Comparison of ENCODE assay signal across 8 mouse cellular contexts in the genomic region with DNA sequence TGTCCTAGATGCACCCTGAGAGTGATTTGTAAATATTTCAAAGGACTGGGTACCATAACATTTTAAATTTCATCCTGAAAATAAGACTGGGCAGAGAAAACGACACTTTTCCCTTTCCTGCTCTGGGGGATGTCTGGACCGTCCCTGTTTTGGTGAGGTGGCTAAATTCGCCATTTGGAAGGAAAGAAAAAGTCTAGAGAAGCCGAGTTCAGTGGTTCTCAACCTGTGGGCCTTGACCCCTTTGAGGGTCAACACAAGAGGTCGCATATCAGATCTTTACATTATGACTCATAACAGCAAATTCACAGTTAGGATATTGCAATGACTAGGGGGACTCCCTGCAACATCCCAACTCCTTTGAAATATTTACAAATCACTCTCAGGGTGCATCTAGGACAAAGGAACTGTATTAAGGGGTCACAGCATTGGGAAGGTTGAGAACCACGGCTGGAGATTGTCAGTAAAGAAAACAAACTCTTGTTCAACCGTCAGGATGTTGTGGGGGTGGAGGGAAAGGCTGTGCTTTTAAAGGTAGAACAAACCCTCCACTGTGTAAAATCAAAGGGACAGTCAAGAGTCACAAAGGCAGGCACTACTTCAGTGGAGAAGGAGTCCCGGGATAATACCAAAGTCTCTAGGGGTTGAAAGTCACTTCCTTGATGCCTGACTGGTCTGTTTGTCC. TPM values are rescaled to one million over a fixed set of nuclear protein-coding genes. Genes with fewer than 3 reads are reported as not detected.
A peak's percentile ranks its signal among the peaks of the same experiment; 100 is the strongest.
DNase-seq lines count a peak whose midpoint lies in the region; ATAC-seq and TF ChIP-seq lines count a peak whose summit lies in the region.
"Had no signal": no experiment of that assay in that cellular context is flagged by ENCODE, and none has a peak within 500 bp of the region (broad histone marks: within the 10 kb centered on the region; RNA-seq: fewer than 3 reads in every experiment).

No protein-coding gene starts in this region.

- H3K9me3 ChIP-seq in lung, postnatal 0 days (ENCODE audit: low read length), result no peaks in the 10 kb centered on the region
- H3K9me3 ChIP-seq in forebrain, embryonic 12.5 days, result no peaks in the 10 kb centered on the region
- H3K9me3 ChIP-seq in limb, embryonic 11.5 days (ENCODE audit: control insufficient read depth, low read length), result no peaks in the 10 kb centered on the region
- H3K9me3 ChIP-seq in stomach, embryonic 14.5 days (ENCODE audit: control insufficient read depth, low read depth, low read length), result no peaks in the 10 kb centered on the region

- no peak for TF ChIP-seq CTCF in lung, postnatal 0 days (IDR thresholded peaks at IDR 0.05)

- H3K4me1 ChIP-seq in lung, postnatal 0 days (ENCODE audit: insufficient read depth, low read depth, low read length), result peaks cover 19% of the 10 kb centered on the region; the same call in 1 of the 2 replicates
- peaks cover 23% of the 10 kb centered on the region for H3K4me1 ChIP-seq in forebrain, embryonic 12.5 days
- H3K4me1 ChIP-seq in limb, embryonic 11.5 days (ENCODE audit: control insufficient read depth, insufficient read depth, low read length), result 0 out of 2 replicates have a peak, but pooled peaks cover 13% of the 10 kb centered on the region
- peaks cover 24% of the 10 kb centered on the region for H3K4me1 ChIP-seq in stomach, embryonic 14.5 days (ENCODE audit: control insufficient read depth, insufficient read depth, low read length)

- DNase-seq in lung, postnatal 0 days (ENCODE audit: low spot score), result peak; percentile 20
- DNase-seq in lung, postnatal 4 days, result no peak
- no peak for DNase-seq in limb, embryonic 11.5 days (ENCODE audit: low spot score)
- DNase-seq in layer of hippocampus, adult 18-20 months (ENCODE audit: low spot score in 2 of 2), result no peak
- no peak for DNase-seq in adrenal gland, postnatal 36 days
- DNase-seq: gastrocnemius, postnatal 10 days had no signal

- peak overlapping the region; percentile 78 for H3K4me2 ChIP-seq in lung, postnatal 0 days (replicated peaks; ENCODE audit: low read depth, low read length)
- peak overlapping the region; percentile 37 for H3K4me2 ChIP-seq in forebrain, embryonic 12.5 days
- peak overlapping the region; percentile 77 for H3K4me2 ChIP-seq in limb, embryonic 11.5 days (ENCODE audit: low read depth, severe bottlenecking)
- peak overlapping the region; percentile 64 for H3K4me2 ChIP-seq in stomach, embryonic 14.5 days (replicated peaks; ENCODE audit: low read depth, low read length)

- TF ChIP-seq EP300 in lung, postnatal 0 days (IDR thresholded peaks at IDR 0.05), result no peak

- no peaks in the 10 kb centered on the region for H3K36me3 ChIP-seq in lung, postnatal 0 days (ENCODE audit: insufficient read depth, low read length)
- no peaks in the 10 kb centered on the region for H3K36me3 ChIP-seq in forebrain, embryonic 12.5 days (replicated peaks)
- no peaks in the 10 kb centered on the region for H3K36me3 ChIP-seq in limb, embryonic 11.5 days (ENCODE audit: control insufficient read depth, insufficient read depth, low read length)
- peaks cover 5% of the 10 kb centered on the region; the same call in 1 of the 2 replicates for H3K36me3 ChIP-seq in stomach, embryonic 14.5 days (ENCODE audit: control insufficient read depth, insufficient read depth, low read length)

- 13% methylated on average over 8 of the region's 8 CpGs for WGBS in lung, postnatal 0 days
- WGBS in forebrain, embryonic 12.5 days, result 28% methylated on average over 8 of the region's 8 CpGs
- 32% methylated on average over 8 of the region's 8 CpGs for WGBS in limb, embryonic 11.5 days
- 18% methylated on average over 8 of the region's 8 CpGs for WGBS in stomach, embryonic 14.5 days

- no peak for ATAC-seq in lung, postnatal 0 days
- no peak for ATAC-seq in forebrain, embryonic 12.5 days (ENCODE audit: low FRiP score)
- no peak for ATAC-seq in limb, embryonic 11.5 days (ENCODE audit: insufficient number of reproducible peaks, low FRiP score, low TSS enrichment, low read depth)
- ATAC-seq in stomach, embryonic 14.5 days (ENCODE audit: insufficient number of reproducible peaks, insufficient read depth, low FRiP score, low read depth), result no peak

- H3K4me3 ChIP-seq in lung, postnatal 0 days (ENCODE audit: low read depth, low read length), result peak overlapping the region; percentile 89
- H3K4me3 ChIP-seq in forebrain, embryonic 12.5 days (replicated peaks), result peak overlapping the region; percentile 12; the same call in 1 of the 2 replicates
- no peak overlapping the region for H3K4me3 ChIP-seq in limb, embryonic 11.5 days (ENCODE audit: low read depth, low read length)
- H3K4me3 ChIP-seq in stomach, embryonic 14.5 days (ENCODE audit: low read depth, low read length), result peak overlapping the region; percentile 79

- H3K9ac ChIP-seq in lung, postnatal 0 days (replicated peaks; ENCODE audit: low read depth), result peak overlapping the region; percentile 95; the same call in 1 of the 2 replicates
- H3K9ac ChIP-seq in forebrain, embryonic 12.5 days, result no peak overlapping the region
- H3K9ac ChIP-seq in limb, embryonic 11.5 days (ENCODE audit: low read length), result no peak overlapping the region
- H3K9ac ChIP-seq in stomach, embryonic 14.5 days (replicated peaks; ENCODE audit: low read depth, low read length), result peak overlapping the region; percentile 94

- no peaks in the 10 kb centered on the region for H3K27me3 ChIP-seq in lung, postnatal 0 days (replicated peaks; ENCODE audit: insufficient read depth, low read length)
- peaks cover 13% of the 10 kb centered on the region; the same call in 1 of the 2 replicates for H3K27me3 ChIP-seq in forebrain, embryonic 12.5 days
- H3K27me3 ChIP-seq in limb, embryonic 11.5 days (ENCODE audit: control insufficient read depth, insufficient read depth, low read length), result no peaks in the 10 kb centered on the region
- no peaks in the 10 kb centered on the region for H3K27me3 ChIP-seq in stomach, embryonic 14.5 days (ENCODE audit: control insufficient read depth, insufficient read depth, low read length)

- peak overlapping the region; percentile 97 for H3K27ac ChIP-seq in lung, postnatal 0 days (ENCODE audit: low read length)
- no peak overlapping the region for H3K27ac ChIP-seq in forebrain, embryonic 12.5 days
- no peak overlapping the region for H3K27ac ChIP-seq in limb, embryonic 11.5 days (replicated peaks; ENCODE audit: low read depth, low read length)
- peak overlapping the region; percentile 4; the same call in 1 of the 2 replicates for H3K27ac ChIP-seq in stomach, embryonic 14.5 days (ENCODE audit: low read length)

RNA-seq across cellular contexts. Expression of a gene that starts 3.2 kb away (rescaled TPM):
- 97.0 and 100.0 TPM in 2 replicates for polyA plus RNA-seq in lung, postnatal 0 days (2015; fragmentation: Nextera tagmentation; extraction: Ambion mirVana)
- polyA plus RNA-seq in forebrain, embryonic 12.5 days (2016; fragmentation: Nextera tagmentation; extraction: Ambion mirVana), result 17.8 and 18.0 TPM in 2 replicates
- polyA plus RNA-seq in limb, embryonic 11.5 days (2014; fragmentation: Nextera tagmentation; extraction: Ambion mirVana), result 29.1 and 29.6 TPM in 2 replicates
- 56.3 and 60.2 TPM in 2 replicates for polyA plus RNA-seq in stomach, embryonic 14.5 days (2014; fragmentation: Nextera tagmentation; extraction: Ambion mirVana)
- 10 to 100 TPM; 16.7 to 20.5 TPM for total RNA-seq in layer of hippocampus, adult 18-20 months (2021)
- 100 to 1,000 TPM; 120 to 126 TPM for total RNA-seq in adrenal gland, postnatal 36 days (2021)

RNA-seq across cellular contexts. Expression of a gene that starts 36.2 kb away (rescaled TPM):
- polyA plus RNA-seq in lung, postnatal 0 days (2015; fragmentation: Nextera tagmentation; extraction: Ambion mirVana), result 127 and 133 TPM in 2 replicates
- 348 and 361 TPM in 2 replicates for polyA plus RNA-seq in forebrain, embryonic 12.5 days (2016; fragmentation: Nextera tagmentation; extraction: Ambion mirVana)
- 415 and 416 TPM in 2 replicates for polyA plus RNA-seq in limb, embryonic 11.5 days (2014; fragmentation: Nextera tagmentation; extraction: Ambion mirVana)
- polyA plus RNA-seq in stomach, embryonic 14.5 days (2014; fragmentation: Nextera tagmentation; extraction: Ambion mirVana), result 272 and 277 TPM in 2 replicates
- total RNA-seq in layer of hippocampus, adult 18-20 months (2021), result 100 to 1,000 TPM; 154 to 161 TPM
- total RNA-seq in adrenal gland, postnatal 36 days (2021), result 100 to 1,000 TPM; 140 to 149 TPM

Comparison
In these comparisons a context has a peak if more than half of its experiments do, and no peak if none do; other contexts are left out.
1. H3K27ac ChIP-seq: peak in lung, postnatal 0 days (single experiment) and stomach, embryonic 14.5 days (single experiment); none in forebrain, embryonic 12.5 days (single experiment) and limb, embryonic 11.5 days (single experiment).
2. H3K9ac ChIP-seq: peak in lung, postnatal 0 days (single experiment) and stomach, embryonic 14.5 days (single experiment); none in forebrain, embryonic 12.5 days (single experiment) and limb, embryonic 11.5 days (single experiment).
3. Peak in every context shown above with its lines, with median percentiles within 50 percentile points of each other: H3K4me2 ChIP-seq.